Mouse (Mus musculus): Measurements from ENCODE around the gene Higd1b. TPM values are rescaled to one million over a fixed set of nuclear protein-coding genes. Genes with fewer than 3 reads are reported as not detected.
A peak's percentile ranks its signal among the peaks of the same experiment; 100 is the strongest.

The Higd1b gene
- polyA plus RNA-seq, 1 experiment from 2014 or later = not detected

- WGBS (ENCODE audit: insufficient replicate concordance) = 9% methylated on average over 13 of the region's 13 CpGs
- Histone ChIP-seq H3K4me1 (replicated peaks) (peaks cover 55% of the 10 kb centered on the region), H3K4me3 (replicated peaks) (peak overlapping the region; percentile 83), H3K27ac (replicated peaks) (peak overlapping the region; percentile 80), H3K4me2 (peak overlapping the region; percentile 82), H3K27me3 (peaks cover 42% of the 10 kb centered on the region), H3K9me3 (replicated peaks) (no peaks in the 10 kb centered on the region), H3K36me3 (replicated peaks) (peaks cover 15% of the 10 kb centered on the region), H3K9ac (peak overlapping the region; percentile 86)
- peak; percentile 45 for ATAC-seq (ENCODE audit: insufficient read depth)
Measured at GRCm38 (mm10) chr11:102881314-102882198, 45.9 kb downstream of the Higd1b start.

GRCm38 (mm10) chr11:102884616-102885219 lies 49.1 kb downstream of the Higd1b start, which contains the start of gene Fam187a:
Gene Fam187a (plus strand): TSS chr11:102885169.
- Histone ChIP-seq H3K27ac (replicated peaks) (no peak within 1 kb of the TSS; the same call in 1 of the 2 replicates), H3K9me3 (replicated peaks) (no peaks in the 10 kb centered on the region), H3K36me3 (replicated peaks) (no peaks in the 10 kb centered on the region), H3K4me3 (replicated peaks) (no peak within 1 kb of the TSS), H3K4me1 (replicated peaks) (peaks cover 45% of the 10 kb centered on the region), H3K4me2 (no peak within 1 kb of the TSS), H3K9ac (no peak within 1 kb of the TSS), H3K27me3 (peaks cover 67% of the 10 kb centered on the region)
- WGBS (ENCODE audit: insufficient replicate concordance) = 48% methylated on average over 10 of the region's 10 CpGs
- no peak for ATAC-seq (ENCODE audit: insufficient read depth)

- WGBS (ENCODE audit: insufficient replicate concordance) = 61% methylated on average over 5 of the region's 5 CpGs
- Histone ChIP-seq H3K9ac (no peak overlapping the region), H3K4me1 (replicated peaks) (peaks cover 51% of the 10 kb centered on the region), H3K27ac (replicated peaks) (no peak overlapping the region), H3K9me3 (replicated peaks) (no peaks in the 10 kb centered on the region), H3K36me3 (replicated peaks) (no peaks in the 10 kb centered on the region), H3K4me2 (no peak overlapping the region), H3K4me3 (replicated peaks) (no peak overlapping the region), H3K27me3 (peaks cover 73% of the 10 kb centered on the region)
- no peak for ATAC-seq (ENCODE audit: insufficient read depth)
Measured at GRCm38 (mm10) chr11:102887433-102887832, 51.8 kb downstream of the Higd1b start.

Other genes starting within 250 kb of the Higd1b start
- 0.41 and 0.60 TPM in 2 replicates for gene Fzd2, start 231.5 kb upstream of the Higd1b start, polyA plus RNA-seq (2015; fragmentation: Nextera tagmentation; extraction: Ambion mirVana)
- gene Meioc, start 172.1 kb upstream of the Higd1b start, polyA plus RNA-seq (2015; fragmentation: Nextera tagmentation; extraction: Ambion mirVana) = 0.09 TPM in 1 of 2 replicates, not detected in the other
- 13.4 and 13.6 TPM in 2 replicates for gene Ccdc43, start 138.1 kb upstream of the Higd1b start, polyA plus RNA-seq (2015; fragmentation: Nextera tagmentation; extraction: Ambion mirVana)
- 0.08 and 0.26 TPM in 2 replicates for gene Adam11, start 74.4 kb upstream of the Higd1b start, polyA plus RNA-seq (2015; fragmentation: Nextera tagmentation; extraction: Ambion mirVana)
- gene Gjc1, start 16.1 kb upstream of the Higd1b start, polyA plus RNA-seq (2015; fragmentation: Nextera tagmentation; extraction: Ambion mirVana) = 1.4 and 1.6 TPM in 2 replicates
- gene Eftud2, start 45.1 kb downstream of the Higd1b start, polyA plus RNA-seq (2015; fragmentation: Nextera tagmentation; extraction: Ambion mirVana) = 106 and 113 TPM in 2 replicates
- gene Ccdc103, start 45.4 kb downstream of the Higd1b start, polyA plus RNA-seq (2015; fragmentation: Nextera tagmentation; extraction: Ambion mirVana) = 1.0 and 1.1 TPM in 2 replicates
- gene Fam187a, start 49.3 kb downstream of the Higd1b start, polyA plus RNA-seq (2015; fragmentation: Nextera tagmentation; extraction: Ambion mirVana) = 0.07 TPM in 1 of 2 replicates, not detected in the other
- 8.5 and 9.4 TPM in 2 replicates for gene Gfap, start 65.1 kb downstream of the Higd1b start, polyA plus RNA-seq (2015; fragmentation: Nextera tagmentation; extraction: Ambion mirVana)
- gene Kif18b, start 89.3 kb downstream of the Higd1b start, polyA plus RNA-seq (2015; fragmentation: Nextera tagmentation; extraction: Ambion mirVana) = 10.3 and 11.6 TPM in 2 replicates
- gene C1ql1, start 110.8 kb downstream of the Higd1b start, polyA plus RNA-seq (2015; fragmentation: Nextera tagmentation; extraction: Ambion mirVana) = 0.08 TPM in 2 replicates
- gene Nmt1, start 192.3 kb downstream of the Higd1b start, polyA plus RNA-seq (2015; fragmentation: Nextera tagmentation; extraction: Ambion mirVana) = 32.4 and 36.7 TPM in 2 replicates
- gene Dcakd, start 192.5 kb downstream of the Higd1b start, polyA plus RNA-seq (2015; fragmentation: Nextera tagmentation; extraction: Ambion mirVana) = 28.7 and 30.0 TPM in 2 replicates

All from liver, embryonic 15.5 days (tissue).